Mouse (Mus musculus) midbrain, embryonic 10.5 days (tissue): ENCODE measurements around the gene Dgkz. TPM values are rescaled to one million over a fixed set of nuclear protein-coding genes. Genes with fewer than 3 reads are reported as not detected.

Experiments used
- DNase-seq: peaks from one replicate; pipeline ENCODE4 v3.0.0-alpha.2; 2017; ENCODE audit warnings: low spot score
- H3K27ac ChIP-seq: fragments of 300-500 bp; sonication (generic); replicated peaks from 2 replicates; pipeline ENCODE4 v1.5.1; 2016; ENCODE audit warnings: mild to moderate bottlenecking
- H3K27me3 ChIP-seq: fragments of 300-500 bp; sonication (generic); 2 replicates; pipeline ENCODE4 v1.6.1; 2016; ENCODE audit warnings: low read depth, mild to moderate bottlenecking; ENCODE audit not compliant: poor library complexity, severe bottlenecking
- H3K36me3 ChIP-seq: fragments of 300-500 bp; sonication (generic); 2 replicates; pipeline ENCODE4 v1.6.1; 2016; ENCODE audit warnings: mild to moderate bottlenecking, moderate library complexity
- H3K4me1 ChIP-seq: fragments of 300-500 bp; sonication (generic); 2 replicates; pipeline ENCODE4 v1.6.1; 2016
- H3K4me3 ChIP-seq: fragments of 300-500 bp; sonication (generic); 2 replicates; pipeline ENCODE4 v1.5.1; 2016; ENCODE audit warnings: mild to moderate bottlenecking, moderate library complexity
- H3K9me3 ChIP-seq: fragments of 300-500 bp; sonication (generic); replicated peaks from 2 replicates; pipeline ENCODE4 v1.6.1; 2016; ENCODE audit warnings: mild to moderate bottlenecking
- WGBS: fragments of 180-500 bp; shearing (Covaris S2); methylation state at CpG from one replicate; pipeline ENCODE4 v1.1.7; 2016; 5-methylcytosine and 5-hydroxymethylcytosine counted together
- polyA plus RNA-seq: library from polyadenylated mRNA; unstranded; fragments of >200 nt; fragmentation: Nextera tagmentation; extraction: Ambion mirVana; gene quantifications from 2 replicates; pipeline ENCODE4 v1.2.1, GENCODE M21; 2016

The Dgkz gene
- polyA plus RNA-seq = 28.3 and 35.0 TPM in 2 replicates

DNA sequence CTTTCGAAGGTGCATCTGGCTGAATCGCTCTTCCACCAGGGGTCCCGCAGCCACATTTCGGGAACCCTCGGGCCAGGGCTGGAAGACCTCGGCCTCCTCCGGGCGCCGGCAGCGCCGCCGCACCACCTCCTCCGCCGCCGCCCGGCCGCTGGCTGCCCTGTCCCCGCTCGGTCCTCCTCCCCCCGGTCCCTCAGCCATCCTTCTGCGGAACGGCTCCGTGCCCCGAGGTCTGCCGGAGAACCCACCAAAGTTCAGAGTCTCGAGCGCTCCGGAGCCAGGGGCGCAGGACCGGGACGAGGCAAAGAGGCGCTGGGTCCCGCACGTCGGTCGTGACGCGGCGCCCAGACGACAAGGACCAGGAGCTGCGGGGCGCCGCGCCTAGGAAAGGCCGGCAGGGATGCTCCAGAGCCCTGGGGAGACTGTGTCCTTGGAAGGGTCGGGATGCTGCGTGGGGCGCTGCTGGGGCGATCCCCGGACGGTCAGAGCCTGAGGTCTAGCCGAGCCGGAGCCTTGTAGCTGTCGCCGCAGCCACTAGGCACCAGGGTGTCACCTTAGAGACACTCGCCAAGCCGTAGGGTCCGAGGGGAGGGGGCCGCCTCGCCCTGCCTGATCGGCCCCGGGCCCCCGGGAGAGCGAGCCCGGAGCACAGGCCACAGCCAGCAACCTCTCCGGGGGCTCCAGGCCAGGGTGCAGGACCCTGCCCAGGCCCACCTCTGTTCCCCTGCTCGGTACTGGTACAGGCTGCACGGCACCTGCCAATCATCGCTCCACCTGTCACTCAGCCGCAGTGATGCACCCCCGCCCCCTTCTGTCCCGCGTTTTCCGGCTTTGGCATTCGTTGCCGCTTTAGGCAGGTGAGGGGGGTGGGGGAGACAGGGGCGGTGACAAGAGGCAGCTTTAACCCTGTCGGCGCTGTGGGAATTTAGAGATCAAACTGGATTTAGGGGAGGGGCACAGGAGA, at the start of gene Dgkz:
Gene Dgkz, minus strand, starts transcription at position 284 of the 961 bp plus-strand sequence.
- Histone ChIP-seq H3K4me1 (peaks cover 74% of the 10 kb centered on the region), H3K27ac (peak within 1 kb of the TSS; percentile 50; the same call in 1 of the 2 replicates), H3K36me3 (no peaks in the 10 kb centered on the region), H3K4me3 (peak within 1 kb of the TSS; percentile 55), H3K27me3 (peaks cover 92% of the 10 kb centered on the region), H3K9me3 (no peaks in the 10 kb centered on the region)
- DNase-seq = peak; percentile 51
- WGBS = under 1% methylated on average over 79 of the region's 79 CpGs

DNA sequence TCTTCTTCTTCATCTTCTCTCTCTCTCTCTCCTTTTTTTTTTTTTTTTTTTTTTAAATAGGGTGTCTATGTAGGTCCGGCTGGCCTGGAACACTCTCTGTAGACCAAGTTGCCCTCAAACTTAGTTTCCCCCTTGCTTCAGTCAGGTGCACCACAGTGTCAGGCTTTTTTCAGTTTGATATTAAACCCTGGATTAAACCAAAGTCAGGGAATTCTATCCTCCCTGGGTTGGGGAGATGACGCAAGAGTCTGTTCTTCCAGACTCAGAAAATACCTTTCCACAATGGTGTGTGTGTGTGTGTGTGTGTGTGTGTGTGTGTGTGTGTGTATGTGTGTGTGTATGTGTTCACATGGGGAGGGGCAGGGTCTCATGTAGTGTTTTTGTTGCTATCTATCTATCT, 49.5 kb upstream of the Dgkz start:
- Histone ChIP-seq H3K9me3 (no peaks in the 10 kb centered on the region), H3K27ac (no peak overlapping the region), H3K27me3 (peaks cover 73% of the 10 kb centered on the region), H3K4me1 (peaks cover 19% of the 10 kb centered on the region), H3K4me3 (no peak overlapping the region), H3K36me3 (no peaks in the 10 kb centered on the region)
- 83% methylated on average over 2 of the region's 2 CpGs for WGBS
- DNase-seq = no peak

DNA sequence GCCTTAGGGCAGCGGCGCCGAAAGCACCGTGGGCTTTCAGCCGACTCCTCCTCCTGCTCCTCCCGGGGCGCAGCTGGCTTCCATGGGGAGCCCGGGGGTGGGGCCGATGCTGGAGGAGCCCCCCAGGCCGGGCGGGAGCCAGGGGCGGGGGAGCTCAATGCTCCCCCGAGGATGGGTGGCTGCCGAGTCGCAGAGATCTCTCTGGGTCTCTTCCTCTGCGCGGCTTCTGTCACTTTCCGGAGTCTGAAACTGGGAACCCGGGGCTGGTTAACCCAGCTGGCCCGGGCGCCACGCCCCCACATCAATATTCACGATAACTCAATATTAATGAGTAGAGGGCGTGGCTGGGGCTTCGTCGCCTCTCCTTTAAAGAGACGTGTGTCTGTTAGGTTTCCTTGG, 48.6 kb upstream of the Dgkz start, which contains the start of gene Creb3l1:
Gene Creb3l1, minus strand, starts transcription at position 229 of the 399 bp plus-strand sequence.
- H3K4me3 ChIP-seq = peak within 1 kb of the TSS; percentile 81
- WGBS = 0% methylated on average over 27 of the region's 27 CpGs
- DNase-seq = peak; percentile 80
- peak within 1 kb of the TSS; percentile 55 for H3K27ac ChIP-seq
- H3K4me1 ChIP-seq = peaks cover 19% of the 10 kb centered on the region
- no peaks in the 10 kb centered on the region for H3K9me3 ChIP-seq
- H3K27me3 ChIP-seq = peaks cover 69% of the 10 kb centered on the region
- H3K36me3 ChIP-seq = no peaks in the 10 kb centered on the region

DNA sequence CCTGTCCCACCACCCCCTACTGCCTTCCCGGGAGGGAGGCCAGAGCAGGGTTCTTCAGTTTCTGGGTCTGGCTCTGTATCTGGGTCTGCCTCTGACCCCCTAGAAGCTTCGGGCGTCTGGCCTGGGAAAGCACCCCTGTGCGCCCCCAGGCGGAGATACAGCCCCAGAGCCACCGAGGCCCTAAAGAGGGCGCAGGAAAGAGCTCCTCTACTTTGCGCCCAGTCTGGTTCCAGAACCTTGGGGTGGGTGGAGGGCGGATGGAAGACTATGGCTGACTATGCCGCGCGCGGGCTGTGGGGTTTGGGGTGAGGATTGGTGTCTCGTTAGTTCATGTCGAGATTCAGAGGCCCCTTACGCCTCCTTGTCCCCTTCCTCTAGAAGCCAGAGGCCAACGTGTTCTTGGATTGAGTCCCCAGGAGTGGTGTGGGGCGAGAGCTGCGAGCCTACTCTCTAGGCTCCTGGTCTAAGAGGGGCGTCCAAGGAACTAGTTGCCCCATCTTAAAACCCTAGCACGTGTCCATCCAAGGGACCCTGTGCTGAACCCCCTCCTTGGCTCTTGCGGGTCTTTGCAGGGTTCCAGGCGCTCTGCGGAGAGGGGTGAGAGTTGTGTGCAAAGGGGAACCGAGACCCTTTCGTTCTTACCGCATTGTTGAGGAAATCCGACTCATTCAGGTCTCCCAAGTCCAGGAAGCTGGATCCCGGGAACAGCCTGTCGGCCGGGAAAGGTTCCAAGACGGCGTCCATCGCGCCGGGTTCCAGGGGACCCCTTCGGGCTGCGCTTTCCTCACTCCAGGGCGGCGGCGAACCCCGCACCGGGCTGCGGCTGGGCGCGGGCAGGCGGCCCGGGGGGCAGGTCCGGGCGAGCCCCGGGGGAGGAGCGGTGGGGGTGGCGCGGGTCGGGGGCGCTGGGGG, 48.0 kb upstream of the Dgkz start:
- H3K27me3 ChIP-seq = peaks cover 69% of the 10 kb centered on the region
- H3K4me3 ChIP-seq = peak overlapping the region; percentile 81
- H3K4me1 ChIP-seq = peaks cover 19% of the 10 kb centered on the region
- 6% methylated on average over 45 of the region's 56 CpGs for WGBS
- no peaks in the 10 kb centered on the region for H3K36me3 ChIP-seq
- H3K27ac ChIP-seq = peak overlapping the region; percentile 55
- DNase-seq = peak; percentile 37
- H3K9me3 ChIP-seq = no peaks in the 10 kb centered on the region

DNA sequence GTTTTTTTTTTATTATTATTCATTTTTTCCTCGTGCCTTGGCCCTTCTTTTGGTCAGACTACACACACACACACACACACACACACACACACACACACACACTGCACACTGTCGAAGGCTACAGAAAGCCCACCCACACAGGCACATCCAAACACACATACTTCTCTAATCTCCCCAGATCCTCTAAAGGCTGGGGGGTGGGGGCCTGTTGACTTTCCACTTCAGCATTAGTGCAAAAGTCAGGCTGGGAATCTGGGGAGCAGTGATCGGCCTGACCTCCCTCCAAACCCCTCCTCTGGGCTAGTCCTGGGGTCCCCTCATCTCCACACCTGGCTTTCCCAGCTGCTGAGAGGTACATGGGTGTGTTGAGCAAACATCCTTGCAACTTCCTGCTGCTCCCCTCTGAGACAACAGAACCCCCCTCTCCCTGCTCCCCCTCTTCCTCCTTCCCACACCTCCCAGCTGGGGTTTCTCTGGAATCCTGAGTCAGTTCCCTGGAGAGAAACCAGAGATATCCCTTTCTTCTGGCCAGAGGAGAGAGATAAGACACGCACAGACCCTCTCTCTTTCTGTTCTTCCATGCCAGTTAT, 45.1 kb upstream of the Dgkz start:
- H3K36me3 ChIP-seq = no peaks in the 10 kb centered on the region
- WGBS = 60% methylated on average over 4 of the region's 4 CpGs
- H3K4me3 ChIP-seq = no peak overlapping the region
- peaks cover 17% of the 10 kb centered on the region for H3K4me1 ChIP-seq
- DNase-seq = no peak
- H3K27me3 ChIP-seq = peaks cover 53% of the 10 kb centered on the region
- H3K27ac ChIP-seq = no peak overlapping the region
- H3K9me3 ChIP-seq = no peaks in the 10 kb centered on the region

DNA sequence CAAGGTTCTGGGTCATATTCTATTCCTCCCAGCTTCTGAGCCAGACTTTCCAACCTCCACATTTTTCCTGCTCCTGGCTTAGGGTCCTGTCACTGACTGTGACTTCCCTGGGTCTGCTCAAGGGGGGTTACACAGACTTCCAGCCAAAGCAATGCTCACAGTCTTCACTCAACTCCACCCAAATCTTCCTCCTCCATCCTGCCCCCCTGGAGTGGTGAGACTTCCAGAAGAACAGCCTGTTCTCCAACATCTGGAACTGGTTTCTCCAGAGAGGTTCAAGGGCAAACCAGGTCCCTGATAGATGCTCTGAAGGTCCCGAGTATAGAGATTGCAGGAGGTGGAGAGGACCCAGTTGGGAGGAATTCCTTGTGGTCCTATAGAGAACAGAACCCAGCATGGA, 41.8 kb upstream of the Dgkz start:
- H3K27ac ChIP-seq = no peak overlapping the region
- DNase-seq = no peak
- H3K36me3 ChIP-seq = no peaks in the 10 kb centered on the region
- peaks cover 16% of the 10 kb centered on the region for H3K4me1 ChIP-seq
- 72% methylated on average over 1 of the region's 1 CpGs for WGBS
- H3K27me3 ChIP-seq = peaks cover 20% of the 10 kb centered on the region
- no peaks in the 10 kb centered on the region for H3K9me3 ChIP-seq
- no peak overlapping the region for H3K4me3 ChIP-seq

DNA sequence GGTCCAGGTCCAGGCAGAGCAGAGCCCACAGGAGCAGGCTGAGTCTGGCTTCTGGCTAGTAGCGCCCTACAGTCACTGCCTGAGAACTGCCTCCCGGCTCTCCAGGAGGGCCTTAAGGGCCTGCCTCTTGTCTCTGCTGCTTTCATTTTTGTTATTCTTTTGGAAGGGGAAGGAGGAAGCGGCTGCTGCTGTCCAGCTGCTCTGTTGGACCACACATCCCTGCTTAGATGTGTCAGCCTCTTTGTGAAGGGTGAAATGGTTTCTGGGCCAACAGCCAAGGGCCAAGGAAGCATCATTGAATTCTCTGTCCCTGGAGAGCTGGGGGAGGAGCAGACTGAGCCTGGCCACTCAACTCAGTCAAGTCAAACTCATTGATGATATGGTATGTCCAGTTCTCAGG, 41.3 kb upstream of the Dgkz start:
- Histone ChIP-seq H3K4me3 (no peak overlapping the region), H3K4me1 (peaks cover 16% of the 10 kb centered on the region), H3K27me3 (peaks cover 16% of the 10 kb centered on the region), H3K36me3 (no peaks in the 10 kb centered on the region), H3K9me3 (no peaks in the 10 kb centered on the region), H3K27ac (no peak overlapping the region)
- no peak for DNase-seq
- 67% methylated on average over 3 of the region's 3 CpGs for WGBS

DNA sequence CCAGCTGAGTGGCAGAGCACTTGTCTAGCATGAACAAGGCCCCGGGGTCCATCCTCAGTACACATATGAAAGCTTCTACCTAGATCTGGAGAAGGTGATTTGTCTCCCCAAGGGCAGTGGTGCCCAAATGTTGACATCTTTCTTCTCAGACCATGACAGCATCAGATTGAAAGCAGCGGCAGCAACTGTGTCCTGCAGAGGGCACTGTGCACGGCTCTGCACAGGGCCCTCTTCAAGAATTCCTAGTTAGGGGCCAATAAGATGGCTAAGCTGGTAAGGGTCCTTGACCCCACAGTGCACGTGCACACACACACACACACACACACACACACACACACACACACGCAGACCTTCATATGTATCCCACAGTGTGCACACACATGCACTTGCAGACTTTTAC, 39.2 kb upstream of the Dgkz start:
- no peak overlapping the region for H3K27ac ChIP-seq
- no peak overlapping the region for H3K4me3 ChIP-seq
- peaks cover 16% of the 10 kb centered on the region for H3K4me1 ChIP-seq
- H3K27me3 ChIP-seq = peaks cover 22% of the 10 kb centered on the region
- DNase-seq = no peak
- 81% methylated on average over 5 of the region's 5 CpGs for WGBS
- no peaks in the 10 kb centered on the region for H3K36me3 ChIP-seq
- no peaks in the 10 kb centered on the region for H3K9me3 ChIP-seq

DNA sequence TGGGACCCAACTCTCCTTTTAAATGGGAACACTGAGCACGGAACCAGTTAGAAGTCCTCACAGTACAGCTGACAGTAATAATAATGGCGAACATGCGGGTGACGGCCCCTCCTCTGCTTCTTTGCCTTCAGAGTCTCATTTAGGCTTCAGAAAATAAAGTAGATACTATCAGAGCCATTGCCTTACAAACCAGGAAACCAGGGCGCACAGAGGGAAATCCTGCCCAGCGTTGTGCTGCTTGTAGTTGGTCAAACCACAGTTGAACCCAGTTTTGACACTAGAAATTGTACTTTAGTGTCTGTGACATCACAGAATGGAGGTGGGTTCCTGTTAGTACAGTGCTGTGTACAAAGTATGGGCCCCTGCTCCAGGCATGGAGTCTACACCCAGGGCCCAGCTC, 38.6 kb upstream of the Dgkz start:
- H3K4me1 ChIP-seq = peaks cover 19% of the 10 kb centered on the region
- no peak overlapping the region for H3K4me3 ChIP-seq
- H3K36me3 ChIP-seq = no peaks in the 10 kb centered on the region
- DNase-seq = no peak
- 92% methylated on average over 6 of the region's 6 CpGs for WGBS
- no peaks in the 10 kb centered on the region for H3K9me3 ChIP-seq
- H3K27ac ChIP-seq = no peak overlapping the region
- H3K27me3 ChIP-seq = peaks cover 29% of the 10 kb centered on the region

DNA sequence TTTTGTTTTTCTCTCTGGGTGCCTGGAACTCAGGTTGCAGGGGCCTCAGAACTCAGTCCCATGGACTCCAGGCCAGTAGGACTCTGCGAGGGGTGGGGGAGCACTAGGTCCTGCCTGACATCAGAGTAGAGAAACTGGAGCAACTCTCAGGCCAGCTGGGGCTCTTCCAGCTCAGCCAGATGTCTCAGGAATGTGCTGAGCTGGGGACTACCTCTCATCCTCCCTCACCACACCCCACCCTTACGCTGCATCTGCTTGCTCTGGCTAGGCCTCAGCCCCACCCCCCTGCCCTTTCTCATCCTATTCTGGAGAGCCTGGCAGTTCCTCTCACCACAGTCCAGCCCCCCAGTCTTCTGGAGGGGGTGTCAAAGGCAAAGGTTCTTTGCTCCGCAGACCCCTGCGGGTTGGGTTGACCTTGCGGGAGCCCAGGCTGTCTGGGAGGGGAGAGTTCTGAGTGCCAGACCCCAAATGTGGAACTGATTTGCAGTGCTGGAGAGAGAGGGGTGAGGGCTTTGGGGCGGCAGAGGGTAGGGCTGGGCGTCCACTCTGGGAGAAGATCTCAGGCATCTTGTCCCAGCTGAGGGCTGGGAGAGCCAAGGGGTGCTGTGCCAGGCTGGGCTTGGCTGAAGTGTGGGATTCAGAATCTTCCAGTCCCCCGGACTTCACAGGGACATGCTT, 37.2 kb upstream of the Dgkz start:
- no peak overlapping the region; the same call in 1 of the 2 replicates for H3K27ac ChIP-seq
- DNase-seq = peak; percentile 33
- WGBS = 40% methylated on average over 8 of the region's 8 CpGs

DNA sequence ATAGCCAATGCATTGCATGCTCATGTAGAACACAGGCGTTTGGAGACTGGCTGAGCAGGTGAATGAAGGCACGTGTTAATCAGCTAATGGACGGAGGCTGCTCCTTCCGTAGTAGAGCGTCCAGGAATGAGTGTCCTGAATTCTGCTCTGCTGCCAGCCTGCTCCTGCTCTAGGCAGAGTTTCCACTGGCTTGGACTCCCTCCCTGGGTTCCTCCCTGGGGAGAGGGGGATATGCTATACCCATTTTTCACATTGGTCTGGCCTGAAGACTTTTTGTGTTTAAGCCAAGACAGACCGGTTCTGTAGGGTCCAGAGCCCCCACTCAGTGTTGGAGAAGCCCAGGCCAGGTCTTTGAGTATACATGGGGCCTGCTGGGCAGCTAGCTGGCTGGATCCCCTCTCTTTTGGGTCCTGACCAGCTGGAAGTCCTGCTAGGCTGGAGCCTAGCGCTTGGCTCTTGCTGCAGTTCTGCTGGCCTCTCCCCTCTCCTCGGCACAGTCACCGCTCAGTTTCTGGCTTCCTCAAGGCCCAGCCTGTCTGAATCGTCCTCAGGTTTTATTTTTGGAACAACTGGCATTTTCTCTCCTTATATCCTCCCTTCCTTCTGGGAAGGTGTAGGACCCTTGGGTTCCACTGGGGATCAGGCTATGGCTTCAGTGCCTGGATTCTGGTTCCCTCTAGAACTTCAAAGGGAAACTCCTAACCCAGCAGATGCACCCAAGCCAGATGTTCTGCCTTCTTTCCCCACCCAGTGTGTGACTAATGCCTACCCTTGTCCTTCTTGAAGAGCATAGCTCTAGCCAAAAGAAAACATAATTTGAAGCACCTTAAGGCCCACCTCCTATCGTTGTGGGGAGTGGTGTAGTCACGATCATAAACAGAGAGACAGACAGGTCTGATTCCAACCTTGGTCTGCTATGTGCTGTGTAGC, 36.0 kb upstream of the Dgkz start:
- no peak overlapping the region for H3K27ac ChIP-seq
- H3K4me1 ChIP-seq = peaks cover 37% of the 10 kb centered on the region
- H3K27me3 ChIP-seq = peaks cover 35% of the 10 kb centered on the region
- H3K9me3 ChIP-seq = no peaks in the 10 kb centered on the region
- DNase-seq = no peak
- no peaks in the 10 kb centered on the region for H3K36me3 ChIP-seq
- 84% methylated on average over 12 of the region's 12 CpGs for WGBS
- H3K4me3 ChIP-seq = no peak overlapping the region

More for the DNA sequence above, 37.2 kb upstream of the Dgkz start:
- H3K4me3 ChIP-seq = no peak overlapping the region
- H3K27me3 ChIP-seq = peaks cover 31% of the 10 kb centered on the region
- no peaks in the 10 kb centered on the region for H3K9me3 ChIP-seq
- H3K36me3 ChIP-seq = no peaks in the 10 kb centered on the region
- H3K4me1 ChIP-seq = peaks cover 28% of the 10 kb centered on the region
